Mouse (Mus musculus) liver, adult 2 months (tissue): ENCODE measurements around the gene C1qtnf5. TPM values are rescaled to one million over a fixed set of nuclear protein-coding genes. Genes with fewer than 3 reads are reported as not detected.

Experiments
- DNase-seq: peaks from one replicate; pipeline ENCODE4 v3.0.0-alpha.2; 2011; ENCODE audit warnings: low read depth, low spot score; ENCODE audit errors: extremely low read depth
- H3K27ac ChIP-seq: fragments of 200-500 bp; replicated peaks from 2 replicates; pipeline ENCODE4 v1.5.1; 2012; ENCODE audit warnings: low read depth, mild to moderate bottlenecking, control low read depth, inconsistent platforms, low read length; ENCODE audit not compliant: insufficient read depth
- H3K27me3 ChIP-seq: fragments of 200-500 bp; 2 replicates; pipeline ENCODE4 v1.6.1; 2012; ENCODE audit warnings: mild to moderate bottlenecking, moderate library complexity, low read length, inconsistent platforms; ENCODE audit not compliant: control insufficient read depth, insufficient read depth
- H3K36me3 ChIP-seq: fragments of 200-500 bp; 2 replicates; pipeline ENCODE4 v1.6.1; 2012; ENCODE audit warnings: low read length, inconsistent platforms; ENCODE audit not compliant: control insufficient read depth, insufficient read depth
- H3K4me1 ChIP-seq: fragments of 200-500 bp; 2 replicates; pipeline ENCODE4 v1.6.1; 2011; ENCODE audit warnings: low read length; ENCODE audit not compliant: control insufficient read depth, insufficient read depth
- H3K4me3 ChIP-seq: fragments of 200-500 bp; 2 replicates; pipeline ENCODE4 v1.5.1; 2011; ENCODE audit warnings: low read depth, mild to moderate bottlenecking, control low read depth, low read length, moderate library complexity; ENCODE audit not compliant: insufficient read depth
- H3K79me2 ChIP-seq: fragments of 200-500 bp; 2 replicates; pipeline ENCODE4 v1.6.1; 2012; ENCODE audit warnings: inconsistent platforms, mild to moderate bottlenecking, low read length, moderate library complexity; ENCODE audit not compliant: control insufficient read depth, insufficient read depth
- H3K9ac ChIP-seq: fragments of 200-500 bp; 2 replicates; pipeline ENCODE4 v1.6.1; 2012; ENCODE audit warnings: low read depth, mild to moderate bottlenecking, control low read depth, inconsistent platforms, low read length
- CTCF ChIP-seq: fragments of 200-500 bp; IDR thresholded peaks from 2 replicates; pipeline ENCODE4 v1.5.1; 2011; ENCODE audit warnings: low read depth, low read length, control low read depth
- POLR2A ChIP-seq: fragments of 200-500 bp; IDR thresholded peaks from 2 replicates; pipeline ENCODE4 v1.6.1; 2011; ENCODE audit warnings: low read length, control low read depth; ENCODE audit not compliant: insufficient read depth; ENCODE audit errors: extremely low read depth
- WGBS: fragments of 180-500 bp; shearing (Covaris S2); methylation state at CpG from one replicate; pipeline ENCODE4 v1.1.7; 2018; 5-methylcytosine and 5-hydroxymethylcytosine counted together
- polyA plus RNA-seq: library from polyadenylated mRNA; depleted of rRNA; stranded (reverse); fragments of >200 nt; gene quantifications from 2 replicates; pipeline ENCODE4 v1.2.3, GENCODE M21; 2012
- total RNA-seq: library from RNA; depleted of rRNA; stranded (reverse); fragments of >200 nt; gene quantifications from 2 replicates; pipeline ENCODE4 v1.2.3, GENCODE M21; 2014

C1qtnf5 gene
- total and polyA plus RNA-seq, 2 experiments: 3.0 to 5.7 TPM

GRCm38 (mm10) chr9:44078136-44078797 is 28.8 kb upstream of the C1qtnf5 start:
- H3K27ac ChIP-seq: peak overlapping the region; percentile 16
- peak; percentile 48 for DNase-seq
- H3K4me3 ChIP-seq: no peak overlapping the region
- no peaks in the 10 kb centered on the region for H3K27me3 ChIP-seq
- no peaks in the 10 kb centered on the region for H3K36me3 ChIP-seq
- TF ChIP-seq POLR2A (no peak), CTCF (no peak)
- peaks cover 22% of the 10 kb centered on the region for H3K4me1 ChIP-seq
- peak overlapping the region; percentile 11 for H3K9ac ChIP-seq
- WGBS: 61% methylated on average over 10 of the region's 10 CpGs
- H3K79me2 ChIP-seq: no peaks in the 10 kb centered on the region

GRCm38 (mm10) chr9:44078955-44079756 is 27.9 kb upstream of the C1qtnf5 start:
- H3K4me3 ChIP-seq: no peak overlapping the region
- TF ChIP-seq CTCF: no peak
- 0 out of 2 replicates have a peak, but pooled peaks have one; percentile 9 for TF ChIP-seq POLR2A
- H3K36me3 ChIP-seq: no peaks in the 10 kb centered on the region
- H3K27me3 ChIP-seq: no peaks in the 10 kb centered on the region
- peak overlapping the region; percentile 11 for H3K9ac ChIP-seq
- no peaks in the 10 kb centered on the region for H3K79me2 ChIP-seq
- peaks cover 23% of the 10 kb centered on the region for H3K4me1 ChIP-seq
- peak overlapping the region; percentile 40 for H3K27ac ChIP-seq
- 24% methylated on average over 16 of the region's 16 CpGs for WGBS
- peak; percentile 85 for DNase-seq

- H3K4me3 ChIP-seq: no peak overlapping the region
- H3K79me2 ChIP-seq: peaks cover 3% of the 10 kb centered on the region; the same call in 1 of the 2 replicates
- no peak for DNase-seq
- H3K36me3 ChIP-seq: no peaks in the 10 kb centered on the region
- whole genome bisulfite sequencing: 85% methylated on average over 10 of the region's 10 CpGs
- H3K27me3 ChIP-seq: no peaks in the 10 kb centered on the region
- H3K4me1 ChIP-seq: peaks cover 25% of the 10 kb centered on the region
- H3K9ac ChIP-seq: no peak overlapping the region
- H3K27ac ChIP-seq: peak overlapping the region; percentile 40
- no peak for TF ChIP-seq CTCF
- TF ChIP-seq POLR2A: no peak
These were observed 26.9 kb upstream of the C1qtnf5 start for GRCm38 (mm10) chr9:44079997-44080780.

GRCm38 (mm10) chr9:44080953-44081352 is 26.1 kb upstream of the C1qtnf5 start:
- H3K36me3 ChIP-seq: no peaks in the 10 kb centered on the region
- H3K4me3 ChIP-seq: no peak overlapping the region
- no peak for DNase-seq
- no peak overlapping the region for H3K27ac ChIP-seq
- H3K79me2 ChIP-seq: peaks cover 3% of the 10 kb centered on the region; the same call in 1 of the 2 replicates
- no peak for TF ChIP-seq CTCF
- no peak for TF ChIP-seq POLR2A
- peaks cover 25% of the 10 kb centered on the region for H3K4me1 ChIP-seq
- H3K27me3 ChIP-seq: no peaks in the 10 kb centered on the region
- WGBS: 79% methylated on average over 5 of the region's 5 CpGs
- H3K9ac ChIP-seq: no peak overlapping the region

GRCm38 (mm10) chr9:44081581-44081980 is 25.5 kb upstream of the C1qtnf5 start:
- no peak for DNase-seq
- Histone ChIP-seq H3K79me2 (peaks cover 3% of the 10 kb centered on the region; the same call in 1 of the 2 replicates), H3K36me3 (no peaks in the 10 kb centered on the region), H3K9ac (no peak overlapping the region), H3K4me1 (peaks cover 22% of the 10 kb centered on the region), H3K27ac (no peak overlapping the region), H3K4me3 (no peak overlapping the region), H3K27me3 (no peaks in the 10 kb centered on the region)
- 94% methylated on average over 5 of the region's 5 CpGs for WGBS
- no peak for TF ChIP-seq CTCF
- no peak for TF ChIP-seq POLR2A
